Mouse (Mus musculus): ENCODE results near the gene Zfp771. TPM values are rescaled to one million over a fixed set of nuclear protein-coding genes. Genes with fewer than 3 reads are reported as not detected.

Zfp771 gene
- total and polyA plus RNA-seq, 3 experiments: 5.8 to 42.6 (median 11.9) TPM

- Histone ChIP-seq H3K36me3 (replicated peaks) (peaks cover 12% of the 10 kb centered on the region), H3K4me1 (ENCODE audit: insufficient read depth, low read depth, low read length) (peaks cover 39% of the 10 kb centered on the region), H3K9me3 (replicated peaks) (peaks cover 4% of the 10 kb centered on the region), H3K27me3 (ENCODE audit: insufficient read depth, low read length) (0 out of 2 replicates have a peak, but pooled peaks cover 3% of the 10 kb centered on the region), H3K4me3 (ENCODE audit: low read depth, low read length) (no peak overlapping the region)
- no peak for ATAC-seq (ENCODE audit: extremely low read depth, insufficient number of reproducible peaks, low FRiP score, poor library complexity, severe bottlenecking)
- DNase-seq (ENCODE audit: low spot score): no peak
- TF ChIP-seq POLR2AphosphoS5 (IDR thresholded peaks at IDR 0.05; ENCODE audit: insufficient replicate concordance, low read depth, low read length) (no peak), GATA2 (IDR thresholded peaks at IDR 0.05; ENCODE audit: borderline replicate concordance, low read depth, low read length) (no peak), CTCF (IDR thresholded peaks at IDR 0.05; ENCODE audit: low read depth, low read length) (no peak), TAL1 (conservative IDR thresholded peaks at IDR 0.05; ENCODE audit: low read depth, low read length) (no peak), GATA1 (IDR thresholded peaks at IDR 0.05; ENCODE audit: borderline replicate concordance, low read length) (no peak)
Measured at GRCm38 (mm10) chr7:127263526-127263925, 19.5 kb downstream of the Zfp771 start.

GRCm38 (mm10) chr7:127270256-127270655 is 26.2 kb downstream of the Zfp771 start:
- ATAC-seq (ENCODE audit: extremely low read depth, insufficient number of reproducible peaks, low FRiP score, poor library complexity, severe bottlenecking) (no peak), DNase-seq (ENCODE audit: low spot score) (no peak)
- TF ChIP-seq POLR2AphosphoS5 (IDR thresholded peaks at IDR 0.05; ENCODE audit: insufficient replicate concordance, low read depth, low read length) (no peak), TAL1 (conservative IDR thresholded peaks at IDR 0.05; ENCODE audit: low read depth, low read length) (no peak), CTCF (IDR thresholded peaks at IDR 0.05; ENCODE audit: low read depth, low read length) (no peak), GATA1 (IDR thresholded peaks at IDR 0.05; ENCODE audit: borderline replicate concordance, low read length) (no peak), GATA2 (IDR thresholded peaks at IDR 0.05; ENCODE audit: borderline replicate concordance, low read depth, low read length) (no peak)
- Histone ChIP-seq H3K4me1 (ENCODE audit: insufficient read depth, low read depth, low read length) (peaks cover 40% of the 10 kb centered on the region), H3K9me3 (replicated peaks) (peaks cover 9% of the 10 kb centered on the region), H3K27me3 (ENCODE audit: insufficient read depth, low read length) (no peaks in the 10 kb centered on the region), H3K36me3 (replicated peaks) (peaks cover 47% of the 10 kb centered on the region), H3K4me3 (ENCODE audit: low read depth, low read length) (no peak overlapping the region)

- no peak for TF ChIP-seq GATA1 (IDR thresholded peaks at IDR 0.05; ENCODE audit: borderline replicate concordance, low read length)
- TF ChIP-seq TAL1 (conservative IDR thresholded peaks at IDR 0.05; ENCODE audit: low read depth, low read length): no peak
- TF ChIP-seq CTCF (IDR thresholded peaks at IDR 0.05; ENCODE audit: low read depth, low read length): no peak
- no peak for TF ChIP-seq POLR2AphosphoS5 (IDR thresholded peaks at IDR 0.05; ENCODE audit: insufficient replicate concordance, low read depth, low read length)
- TF ChIP-seq GATA2 (IDR thresholded peaks at IDR 0.05; ENCODE audit: borderline replicate concordance, low read depth, low read length): no peak
- H3K27me3 ChIP-seq (ENCODE audit: insufficient read depth, low read length): no peaks in the 10 kb centered on the region
- no peak for ATAC-seq (ENCODE audit: extremely low read depth, insufficient number of reproducible peaks, low FRiP score, poor library complexity, severe bottlenecking)
Measured at GRCm38 (mm10) chr7:127270666-127271065, 26.6 kb downstream of the Zfp771 start.

GRCm38 (mm10) chr7:127271093-127271492 is 27.0 kb downstream of the Zfp771 start:
- no peak for ATAC-seq (ENCODE audit: extremely low read depth, insufficient number of reproducible peaks, low FRiP score, poor library complexity, severe bottlenecking)
- Histone ChIP-seq H3K36me3 (replicated peaks) (peaks cover 47% of the 10 kb centered on the region), H3K27me3 (ENCODE audit: insufficient read depth, low read length) (no peaks in the 10 kb centered on the region), H3K4me1 (ENCODE audit: insufficient read depth, low read depth, low read length) (peaks cover 42% of the 10 kb centered on the region), H3K9me3 (replicated peaks) (peaks cover 9% of the 10 kb centered on the region), H3K4me3 (ENCODE audit: low read depth, low read length) (no peak overlapping the region; the same call in 1 of the 2 replicates)
- no peak for TF ChIP-seq POLR2AphosphoS5 (IDR thresholded peaks at IDR 0.05; ENCODE audit: insufficient replicate concordance, low read depth, low read length)
- TF ChIP-seq CTCF (IDR thresholded peaks at IDR 0.05; ENCODE audit: low read depth, low read length): no peak
- no peak for TF ChIP-seq GATA2 (IDR thresholded peaks at IDR 0.05; ENCODE audit: borderline replicate concordance, low read depth, low read length)
- no peak for TF ChIP-seq GATA1 (IDR thresholded peaks at IDR 0.05; ENCODE audit: borderline replicate concordance, low read length)
- TF ChIP-seq TAL1 (conservative IDR thresholded peaks at IDR 0.05; ENCODE audit: low read depth, low read length): no peak
- no peak for DNase-seq (ENCODE audit: low spot score)

More at GRCm38 (mm10) chr7:127270666-127271065, 26.6 kb downstream of the Zfp771 start:
- DNase-seq (ENCODE audit: low spot score): no peak
- Histone ChIP-seq H3K36me3 (replicated peaks) (peaks cover 47% of the 10 kb centered on the region), H3K4me3 (ENCODE audit: low read depth, low read length) (no peak overlapping the region), H3K4me1 (ENCODE audit: insufficient read depth, low read depth, low read length) (peaks cover 42% of the 10 kb centered on the region), H3K9me3 (replicated peaks) (peaks cover 9% of the 10 kb centered on the region)

- H3K4me1 ChIP-seq (ENCODE audit: insufficient read depth, low read depth, low read length): peaks cover 44% of the 10 kb centered on the region
- H3K27me3 ChIP-seq (ENCODE audit: insufficient read depth, low read length): no peaks in the 10 kb centered on the region
- peaks cover 9% of the 10 kb centered on the region for H3K9me3 ChIP-seq (replicated peaks)
- no peak for TF ChIP-seq TAL1 (conservative IDR thresholded peaks at IDR 0.05; ENCODE audit: low read depth, low read length)
- no peak for TF ChIP-seq GATA1 (IDR thresholded peaks at IDR 0.05; ENCODE audit: borderline replicate concordance, low read length)
- TF ChIP-seq CTCF (IDR thresholded peaks at IDR 0.05; ENCODE audit: low read depth, low read length): no peak
- TF ChIP-seq GATA2 (IDR thresholded peaks at IDR 0.05; ENCODE audit: borderline replicate concordance, low read depth, low read length): no peak
- no peak; the same call in 1 of the 2 replicates for TF ChIP-seq POLR2AphosphoS5 (IDR thresholded peaks at IDR 0.05; ENCODE audit: insufficient replicate concordance, low read depth, low read length)
- DNase-seq (ENCODE audit: low spot score) (no peak), ATAC-seq (ENCODE audit: extremely low read depth, insufficient number of reproducible peaks, low FRiP score, poor library complexity, severe bottlenecking) (no peak)
- H3K36me3 ChIP-seq (replicated peaks): peaks cover 47% of the 10 kb centered on the region
- H3K4me3 ChIP-seq (ENCODE audit: low read depth, low read length): peak overlapping the region; percentile 96
Measured at GRCm38 (mm10) chr7:127272566-127272965, 28.5 kb downstream of the Zfp771 start.

- DNase-seq (ENCODE audit: low spot score) (peak; percentile 53), ATAC-seq (ENCODE audit: extremely low read depth, insufficient number of reproducible peaks, low FRiP score, poor library complexity, severe bottlenecking) (no peak)
- H3K36me3 ChIP-seq (replicated peaks): peaks cover 46% of the 10 kb centered on the region
- peak overlapping the region; percentile 96 for H3K4me3 ChIP-seq (ENCODE audit: low read depth, low read length)
- peaks cover 8% of the 10 kb centered on the region for H3K9me3 ChIP-seq (replicated peaks)
- TF ChIP-seq GATA2 (IDR thresholded peaks at IDR 0.05; ENCODE audit: borderline replicate concordance, low read depth, low read length) (no peak), GATA1 (IDR thresholded peaks at IDR 0.05; ENCODE audit: borderline replicate concordance, low read length) (no peak), POLR2AphosphoS5 (IDR thresholded peaks at IDR 0.05; ENCODE audit: insufficient replicate concordance, low read depth, low read length) (no peak), TAL1 (conservative IDR thresholded peaks at IDR 0.05; ENCODE audit: low read depth, low read length) (no peak), CTCF (IDR thresholded peaks at IDR 0.05; ENCODE audit: low read depth, low read length) (no peak)
- H3K27me3 ChIP-seq (ENCODE audit: insufficient read depth, low read length): no peaks in the 10 kb centered on the region
- peaks cover 49% of the 10 kb centered on the region for H3K4me1 ChIP-seq (ENCODE audit: insufficient read depth, low read depth, low read length)
Measured at GRCm38 (mm10) chr7:127273118-127273923, 29.2 kb downstream of the Zfp771 start.

Measured in G1E (cell line).